Mouse (Mus musculus) liver, postnatal 0 days (tissue): Measurements from ENCODE around the gene Gm14525. TPM values are rescaled to one million over a fixed set of nuclear protein-coding genes. Genes with fewer than 3 reads are reported as not detected.
"Not testable (repeated sequence)": the region's sequence is repeated elsewhere in the genome, so short reads cannot be mapped to it uniquely, and the experiment has no call there.

ENCODE experiments used
- ATAC-seq: fragments of 200-750 bp; cut with Nextera tagmentation; 2 replicates; pipeline ENCODE4 v1.8.0; 2017; ENCODE audit warnings: mild to moderate bottlenecking, moderate library complexity
- DNase-seq: peaks from one replicate; pipeline ENCODE4 v3.0.0-alpha.2; 2016
- H3K27ac ChIP-seq: fragments of 300-500 bp; sonication (generic); 2 replicates; pipeline ENCODE4 v1.5.1; 2014; ENCODE audit warnings: antibody characterized with exemption, moderate library complexity, mild to moderate bottlenecking, low read depth
- H3K27me3 ChIP-seq: fragments of 300-500 bp; sonication (generic); 2 replicates; pipeline ENCODE4 v1.6.1; 2014; ENCODE audit warnings: low read length, control low read depth, mixed read lengths; ENCODE audit not compliant: insufficient read depth
- H3K36me3 ChIP-seq: fragments of 300-500 bp; sonication (generic); replicated peaks from 2 replicates; pipeline ENCODE4 v1.6.1; 2014; ENCODE audit warnings: mild to moderate bottlenecking, control low read depth, low read length, moderate library complexity, mixed read lengths; ENCODE audit not compliant: insufficient read depth
- H3K4me1 ChIP-seq: fragments of 300-500 bp; sonication (generic); 2 replicates; pipeline ENCODE4 v1.6.1; 2014; ENCODE audit warnings: antibody characterized with exemption, mild to moderate bottlenecking, control low read depth; ENCODE audit not compliant: insufficient read depth
- H3K4me2 ChIP-seq: fragments of 300-500 bp; sonication (generic); 2 replicates; pipeline ENCODE4 v1.6.1; 2014; ENCODE audit warnings: low read depth, mild to moderate bottlenecking, low read length, moderate library complexity, mixed read lengths
- H3K4me3 ChIP-seq: fragments of 300-500 bp; sonication (generic); 2 replicates; pipeline ENCODE4 v1.5.1; 2014; ENCODE audit warnings: low read depth, low read length
- H3K9ac ChIP-seq: fragments of 300-500 bp; sonication (generic); replicated peaks from 2 replicates; pipeline ENCODE4 v1.6.1; 2014; ENCODE audit warnings: mild to moderate bottlenecking, moderate library complexity
- H3K9me3 ChIP-seq: fragments of 300-500 bp; sonication (generic); 2 replicates; pipeline ENCODE4 v1.6.1; 2016; ENCODE audit warnings: mild to moderate bottlenecking, control low read depth, low read length, mixed read lengths
- WGBS: fragments of 180-500 bp; shearing (Covaris S2); extraction: QIAGEN DNeasy Blood & Tissue Kit; methylation state at CpG from one replicate; pipeline ENCODE4 v1.1.7; 2014; ENCODE audit not compliant: insufficient replicate concordance; 5-methylcytosine and 5-hydroxymethylcytosine counted together
- polyA plus RNA-seq: library from polyadenylated mRNA; unstranded; fragments of >200 nt; fragmentation: Nextera tagmentation; extraction: Ambion mirVana; gene quantifications from 2 replicates; pipeline ENCODE4 v1.2.1, GENCODE M21; 2015

The Gm14525 gene
- not detected in 2 replicates for polyA plus RNA-seq

- 67% methylated on average over 2 of the region's 5 CpGs for WGBS
- not testable (repeated sequence) for H3K9ac ChIP-seq, H3K4me3 ChIP-seq, ATAC-seq, H3K4me2 ChIP-seq, H3K36me3 ChIP-seq, H3K4me1 ChIP-seq, H3K27ac ChIP-seq, DNase-seq, H3K9me3 ChIP-seq, H3K27me3 ChIP-seq
Measured at GRCm38 (mm10) chrX:26702538-26702937, at the start of gene Gm14525. Gene Gm14525 (minus strand): TSS chrX:26702638.

Other genes with a start within 250 kb of the Gm14525 start
- gene Slx, start 157.1 kb downstream of the Gm14525 start, polyA plus RNA-seq = not detected in 2 replicates
- not detected in 2 replicates for gene Gm6121, start 233.1 kb upstream of the Gm14525 start, polyA plus RNA-seq